In the genomic region with DNA sequence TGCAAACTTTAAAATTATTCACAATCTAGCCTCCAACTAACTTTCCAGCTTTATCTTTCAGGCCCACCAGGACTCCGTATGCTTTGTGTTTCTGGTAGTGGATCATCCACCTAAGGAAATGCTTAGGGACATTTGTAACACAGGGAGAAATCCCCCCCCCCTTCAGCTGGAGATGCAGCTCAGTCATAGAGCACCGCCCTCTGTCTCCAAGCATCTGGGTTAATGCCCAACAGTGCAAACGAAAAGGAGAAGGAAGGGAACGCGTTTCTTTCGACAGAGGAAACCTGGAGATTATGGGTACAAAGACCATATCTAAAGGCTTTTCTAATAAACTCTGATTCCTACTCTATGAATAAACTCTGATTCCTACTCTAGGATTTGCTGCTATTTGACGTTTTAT, we compare ENCODE assay signal across 26 mouse cellular contexts.
DNase-seq lines count a peak whose midpoint lies in the region; ATAC-seq and TF ChIP-seq lines count a peak whose summit lies in the region.
"Had no signal": no experiment of that assay in that cellular context is flagged by ENCODE, and none has a peak within 500 bp of the region (broad histone marks: within the 10 kb centered on the region; RNA-seq: fewer than 3 reads in every experiment).

No protein-coding gene starts in this region.

- peak overlapping the region; percentile 53; the same call in 1 of the 2 replicates for H3K27ac ChIP-seq in forebrain, embryonic 12.5 days
- no peak overlapping the region for H3K27ac ChIP-seq in forebrain, embryonic 11.5 days (ENCODE audit: low read depth, low read length)
- peak overlapping the region; percentile 89 for H3K27ac ChIP-seq in layer of hippocampus, adult 2 months
- 0 out of 2 replicates have a peak overlapping the region, but pooled peaks have one; percentile 46 for H3K27ac ChIP-seq in forebrain, embryonic 14.5 days (ENCODE audit: low read depth, low read length)
- H3K27ac ChIP-seq: embryonic facial prominence, embryonic 12.5 days; heart, embryonic 15.5 days; hindbrain, embryonic 13.5 days; liver, embryonic 14.5 days; lung, embryonic 15.5 days; midbrain, embryonic 12.5 days; neural tube, embryonic 13.5 days had no signal

- no peak overlapping the region for H3K4me3 ChIP-seq in forebrain, embryonic 12.5 days (replicated peaks)
- H3K4me3 ChIP-seq in forebrain, embryonic 11.5 days (ENCODE audit: low read depth, low read length): no peak overlapping the region
- H3K4me3 ChIP-seq in layer of hippocampus, adult 2 months: no peak overlapping the region
- no peak overlapping the region for H3K4me3 ChIP-seq in forebrain, embryonic 14.5 days (ENCODE audit: low read depth, low read length)
- H3K4me3 ChIP-seq: embryonic facial prominence, embryonic 12.5 days; heart, embryonic 15.5 days; hindbrain, embryonic 13.5 days; lung, embryonic 15.5 days; megakaryocyte, embryonic 14.5 days; midbrain, embryonic 12.5 days; myocyte; neural tube, embryonic 13.5 days had no signal

- H3K4me1 ChIP-seq in forebrain, embryonic 12.5 days: no peaks in the 10 kb centered on the region
- H3K4me1 ChIP-seq in forebrain, embryonic 11.5 days (replicated peaks; ENCODE audit: control insufficient read depth, insufficient read depth, low read length): no peaks in the 10 kb centered on the region
- peaks cover 4% of the 10 kb centered on the region; the same call in 1 of the 2 replicates for H3K4me1 ChIP-seq in forebrain, embryonic 14.5 days (ENCODE audit: control insufficient read depth, insufficient read depth, low read length)
- H3K4me1 ChIP-seq: embryonic facial prominence, embryonic 12.5 days; heart, embryonic 15.5 days; hindbrain, embryonic 13.5 days; lung, embryonic 15.5 days; midbrain, embryonic 12.5 days had no signal

- H3K9ac ChIP-seq in forebrain, embryonic 12.5 days: no peak overlapping the region
- H3K9ac ChIP-seq in forebrain, embryonic 11.5 days (ENCODE audit: low read length): no peak overlapping the region
- no peak overlapping the region for H3K9ac ChIP-seq in forebrain, embryonic 14.5 days (ENCODE audit: low read length)
- H3K9ac ChIP-seq: embryonic facial prominence, embryonic 12.5 days; heart, embryonic 15.5 days; hindbrain, embryonic 13.5 days; liver, embryonic 14.5 days; lung, embryonic 15.5 days; midbrain, embryonic 12.5 days; neural tube, embryonic 13.5 days had no signal

- no peak overlapping the region for H3K4me2 ChIP-seq in forebrain, embryonic 12.5 days
- no peak overlapping the region for H3K4me2 ChIP-seq in forebrain, embryonic 11.5 days (ENCODE audit: low read depth, low read length, severe bottlenecking)
- H3K4me2 ChIP-seq in forebrain, embryonic 14.5 days (ENCODE audit: low read length): no peak overlapping the region
- H3K4me2 ChIP-seq: embryonic facial prominence, embryonic 12.5 days; heart, embryonic 15.5 days; hindbrain, embryonic 13.5 days; lung, embryonic 15.5 days; midbrain, embryonic 12.5 days; neural tube, embryonic 13.5 days had no signal

- TF ChIP-seq CTCF in layer of hippocampus, adult 2 months (conservative IDR thresholded peaks at IDR 0.05): no peak

- H3K36me3 ChIP-seq in forebrain, embryonic 12.5 days (replicated peaks): no peaks in the 10 kb centered on the region; the same call in 1 of the 2 replicates
- no peaks in the 10 kb centered on the region for H3K36me3 ChIP-seq in forebrain, embryonic 11.5 days (ENCODE audit: control insufficient read depth, insufficient read depth, low read length)
- H3K36me3 ChIP-seq in forebrain, embryonic 14.5 days (ENCODE audit: control insufficient read depth, insufficient read depth, low read length): no peaks in the 10 kb centered on the region
- H3K36me3 ChIP-seq: embryonic facial prominence, embryonic 12.5 days; heart, embryonic 15.5 days; hindbrain, embryonic 13.5 days; lung, embryonic 15.5 days; midbrain, embryonic 12.5 days; neural tube, embryonic 13.5 days had no signal

- no peaks in the 10 kb centered on the region for H3K27me3 ChIP-seq in forebrain, embryonic 12.5 days
- no peaks in the 10 kb centered on the region for H3K27me3 ChIP-seq in forebrain, embryonic 11.5 days (ENCODE audit: control insufficient read depth, insufficient read depth, low read length)
- no peaks in the 10 kb centered on the region for H3K27me3 ChIP-seq in forebrain, embryonic 14.5 days (replicated peaks; ENCODE audit: control insufficient read depth, insufficient read depth, low read length)
- H3K27me3 ChIP-seq: embryonic facial prominence, embryonic 12.5 days; heart, embryonic 15.5 days; hindbrain, embryonic 13.5 days; lung, embryonic 15.5 days; megakaryocyte, embryonic 14.5 days; midbrain, embryonic 12.5 days; neural tube, embryonic 13.5 days had no signal

- DNase-seq in forebrain, embryonic 11.5 days (ENCODE audit: low spot score): no peak
- no peak for DNase-seq in layer of hippocampus, adult 2 months (ENCODE audit: low spot score in 2 of 2)
- no peak for DNase-seq in layer of hippocampus, adult 9-10 months (ENCODE audit: low spot score)
- DNase-seq in forebrain, embryonic 14.5 days (ENCODE audit: low spot score): no peak
- no peak for DNase-seq in lung, adult 18-20 months
- DNase-seq: adrenal gland, postnatal 25 days; embryo, embryonic 11 days; gastrocnemius, postnatal 10 days; kidney, adult 2 months; kidney, postnatal 36 days; layer of hippocampus, postnatal 36 days; liver; right cerebral cortex, adult 18-20 months; thymus, postnatal 4 days had no signal

- H3K9me3 ChIP-seq in forebrain, embryonic 12.5 days: no peaks in the 10 kb centered on the region
- no peaks in the 10 kb centered on the region for H3K9me3 ChIP-seq in forebrain, embryonic 11.5 days (ENCODE audit: control insufficient read depth, low read length)
- no peaks in the 10 kb centered on the region for H3K9me3 ChIP-seq in forebrain, embryonic 14.5 days (replicated peaks; ENCODE audit: control insufficient read depth, low read length)
- H3K9me3 ChIP-seq: embryonic facial prominence, embryonic 12.5 days; heart, embryonic 15.5 days; hindbrain, embryonic 13.5 days; lung, embryonic 15.5 days; midbrain, embryonic 12.5 days; neural tube, embryonic 13.5 days had no signal

- no peak for ATAC-seq in forebrain, embryonic 12.5 days (ENCODE audit: low FRiP score)
- no peak for ATAC-seq in forebrain, embryonic 11.5 days (replicated peaks; ENCODE audit: low FRiP score)
- ATAC-seq in forebrain, embryonic 14.5 days: no peak
- ATAC-seq in megakaryocyte, adult 5-6 weeks (ENCODE audit: poor library complexity, severe bottlenecking): peak; percentile 48
- ATAC-seq in erythroblast, adult 5-6 weeks (replicated peaks; ENCODE audit: low FRiP score, poor library complexity, severe bottlenecking): no peak

- WGBS in forebrain, embryonic 12.5 days: 79% methylated on average over 7 of the region's 7 CpGs
- 89% methylated on average over 7 of the region's 7 CpGs for WGBS in forebrain, embryonic 11.5 days
- 84% methylated on average over 7 of the region's 7 CpGs for WGBS in forebrain, embryonic 14.5 days
